Mouse (Mus musculus): ENCODE results near the gene Gga3. TPM values are rescaled to one million over a fixed set of nuclear protein-coding genes. Genes with fewer than 3 reads are reported as not detected.

Gga3 gene
- polyA plus RNA-seq, 1 experiment from 2014 or later, result 29.6 TPM

Other genes starting within 250 kb of the Gga3 start
- gene Hid1, start 236.3 kb downstream of the Gga3 start, polyA plus RNA-seq (2016; fragmentation: Nextera tagmentation; extraction: Ambion mirVana), result 8.6 and 9.6 TPM in 2 replicates
- 15.6 and 16.4 TPM in 2 replicates for gene Cdr2l, start 222.1 kb downstream of the Gga3 start, polyA plus RNA-seq (2016; fragmentation: Nextera tagmentation; extraction: Ambion mirVana)
- 221 and 228 TPM in 2 replicates for gene Mrpl58, start 200.3 kb downstream of the Gga3 start, polyA plus RNA-seq (2016; fragmentation: Nextera tagmentation; extraction: Ambion mirVana)
- 880 and 890 TPM in 2 replicates for gene Atp5h, start 184.1 kb downstream of the Gga3 start, polyA plus RNA-seq (2016; fragmentation: Nextera tagmentation; extraction: Ambion mirVana)
- 14.8 and 17.3 TPM in 2 replicates for gene Kctd2, start 183.9 kb downstream of the Gga3 start, polyA plus RNA-seq (2016; fragmentation: Nextera tagmentation; extraction: Ambion mirVana)
- gene Trim80, start 163.5 kb downstream of the Gga3 start, polyA plus RNA-seq (2016; fragmentation: Nextera tagmentation; extraction: Ambion mirVana), result 0.15 TPM in 1 of 2 replicates, not detected in the other
- gene Slc16a5, start 141.6 kb downstream of the Gga3 start, polyA plus RNA-seq (2016; fragmentation: Nextera tagmentation; extraction: Ambion mirVana), result 0.28 and 0.34 TPM in 2 replicates
- gene Armc7, start 128.4 kb downstream of the Gga3 start, polyA plus RNA-seq (2016; fragmentation: Nextera tagmentation; extraction: Ambion mirVana), result 9.0 and 9.9 TPM in 2 replicates
- 90.9 and 92.2 TPM in 2 replicates for gene Nt5c, start 112.2 kb downstream of the Gga3 start, polyA plus RNA-seq (2016; fragmentation: Nextera tagmentation; extraction: Ambion mirVana)
- gene Jpt1, start 89.7 kb downstream of the Gga3 start, polyA plus RNA-seq (2016; fragmentation: Nextera tagmentation; extraction: Ambion mirVana), result 592 and 614 TPM in 2 replicates
- 1,425 and 1,473 TPM in 2 replicates for gene Sumo2, start 67.8 kb downstream of the Gga3 start, polyA plus RNA-seq (2016; fragmentation: Nextera tagmentation; extraction: Ambion mirVana)
- 252 and 253 TPM in 2 replicates for gene Nup85, start 39.6 kb downstream of the Gga3 start, polyA plus RNA-seq (2016; fragmentation: Nextera tagmentation; extraction: Ambion mirVana)
- 100 and 101 TPM in 2 replicates for gene Mrps7, start 126 bp downstream of the Gga3 start, polyA plus RNA-seq (2016; fragmentation: Nextera tagmentation; extraction: Ambion mirVana)
- gene Mif4gd, start 8.9 kb upstream of the Gga3 start, polyA plus RNA-seq (2016; fragmentation: Nextera tagmentation; extraction: Ambion mirVana), result 19.4 and 19.8 TPM in 2 replicates
- 23.5 and 24.6 TPM in 2 replicates for gene Slc25a19, start 24.2 kb upstream of the Gga3 start, polyA plus RNA-seq (2016; fragmentation: Nextera tagmentation; extraction: Ambion mirVana)
- 73.5 and 76.0 TPM in 2 replicates for gene Grb2, start 104.5 kb upstream of the Gga3 start, polyA plus RNA-seq (2016; fragmentation: Nextera tagmentation; extraction: Ambion mirVana)
- 34.6 and 38.9 TPM in 2 replicates for gene Tmem94, start 161.4 kb upstream of the Gga3 start, polyA plus RNA-seq (2016; fragmentation: Nextera tagmentation; extraction: Ambion mirVana)
- 20.3 and 20.4 TPM in 2 replicates for gene Caskin2, start 209.6 kb upstream of the Gga3 start, polyA plus RNA-seq (2016; fragmentation: Nextera tagmentation; extraction: Ambion mirVana)
- gene Tsen54, start 210.7 kb upstream of the Gga3 start, polyA plus RNA-seq (2016; fragmentation: Nextera tagmentation; extraction: Ambion mirVana), result 40.3 and 40.6 TPM in 2 replicates
- 15.3 and 15.5 TPM in 2 replicates for gene Llgl2, start 220.0 kb upstream of the Gga3 start, polyA plus RNA-seq (2016; fragmentation: Nextera tagmentation; extraction: Ambion mirVana)